Mouse (Mus musculus) megakaryocyte, embryonic 14.5 days (primary cell): Measurements from ENCODE around the gene Serpine1.

ENCODE experiments used
- FLI1 ChIP-seq: IDR thresholded peaks from 2 replicates; pipeline ENCODE4 v1.6.1; 2012; ENCODE audit warnings: low read length, inconsistent platforms, mixed read lengths
- GATA1 ChIP-seq: IDR thresholded peaks from 3 replicates; pipeline ENCODE4 v1.6.1; 2012; ENCODE audit warnings: mixed read lengths, low read length, inconsistent platforms, borderline replicate concordance

DNA sequence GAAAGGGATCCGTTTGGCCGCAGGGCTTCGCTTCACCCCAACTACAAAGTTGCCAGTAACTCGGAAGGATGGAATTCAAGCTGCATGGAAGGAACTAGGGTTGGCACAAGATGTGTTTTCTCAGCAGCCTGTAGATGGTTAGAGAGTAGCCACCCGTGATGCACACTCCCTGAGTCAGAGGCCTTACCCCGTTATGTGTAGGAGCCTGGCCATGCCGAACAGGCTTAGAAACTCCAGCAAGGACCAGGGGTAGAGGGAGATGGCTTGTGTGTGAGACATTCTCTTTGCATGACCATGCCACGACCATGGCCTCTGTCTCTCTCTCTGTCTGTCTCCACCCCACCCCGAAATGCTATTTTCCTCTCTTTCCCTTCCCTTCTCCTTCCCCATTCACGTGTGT lies 30.0 kb upstream of the Serpine1 start:
- TF ChIP-seq GATA1 (no peak), FLI1 (no peak)
